Mouse (Mus musculus) MN1 (cell line): ENCODE results near the gene Sod3.

ENCODE experiments used
- DNase-seq: peaks from one replicate; pipeline ENCODE4 v3.0.0-alpha.2; 2016; ENCODE audit warnings: low spot score

Sod3 gene

DNA sequence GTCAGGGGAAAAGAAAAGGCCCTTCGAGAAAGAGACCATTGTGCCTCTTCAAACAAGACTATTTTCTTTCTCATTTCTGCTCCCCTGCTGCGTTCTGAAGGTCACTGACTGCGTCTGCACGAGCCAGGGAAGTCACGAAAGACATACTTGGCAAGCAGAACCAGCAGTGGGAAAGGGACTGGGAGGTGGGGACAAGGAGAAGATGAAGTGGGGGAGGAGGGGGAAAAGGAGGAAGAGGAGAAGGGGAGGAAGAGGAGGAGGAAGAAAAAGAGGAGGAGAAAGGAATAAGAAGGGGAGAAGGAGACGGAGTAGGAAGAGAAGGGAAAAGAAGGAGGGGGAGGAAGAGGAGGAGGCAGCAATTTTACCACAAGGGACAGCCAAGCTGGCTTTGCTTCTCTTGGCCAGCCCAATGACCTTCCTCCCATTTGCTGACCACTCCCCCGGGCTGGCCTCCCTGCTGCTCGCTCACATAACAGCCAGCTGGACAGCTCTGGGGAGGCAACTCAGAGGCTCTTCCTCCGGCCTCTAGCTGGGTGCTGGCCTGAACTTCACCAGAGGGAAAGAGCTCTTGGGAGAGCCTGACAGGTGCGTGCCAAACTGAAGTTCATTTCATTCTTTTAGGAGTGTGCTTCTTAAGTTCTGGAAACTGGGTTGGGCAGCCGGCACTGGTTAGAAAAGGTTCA lies at the start of gene Sod3:
Gene Sod3, plus strand, starts transcription at position 324 of the 683 bp plus-strand sequence.
- DNase-seq = no peak

DNA sequence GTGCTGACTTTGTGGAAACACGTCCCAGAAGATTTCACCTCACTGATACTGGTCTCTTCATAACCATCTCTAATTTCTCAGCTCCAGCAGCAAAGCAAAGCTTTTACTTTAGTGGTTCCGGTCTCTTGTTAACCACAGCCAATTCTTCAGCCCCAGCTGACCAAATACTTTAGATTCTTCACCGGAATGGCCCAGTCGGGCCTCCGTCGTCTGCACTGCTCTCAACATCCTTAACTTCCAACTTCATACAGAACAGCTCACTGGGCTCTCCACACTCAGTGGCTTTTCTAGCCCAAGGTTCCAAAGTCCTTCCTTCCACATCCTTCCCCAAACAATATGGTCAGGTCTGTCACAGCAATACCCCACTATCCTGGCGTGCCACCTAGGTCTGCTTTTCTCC lies 46.7 kb upstream of the Sod3 start:
- DNase-seq = no peak

DNA sequence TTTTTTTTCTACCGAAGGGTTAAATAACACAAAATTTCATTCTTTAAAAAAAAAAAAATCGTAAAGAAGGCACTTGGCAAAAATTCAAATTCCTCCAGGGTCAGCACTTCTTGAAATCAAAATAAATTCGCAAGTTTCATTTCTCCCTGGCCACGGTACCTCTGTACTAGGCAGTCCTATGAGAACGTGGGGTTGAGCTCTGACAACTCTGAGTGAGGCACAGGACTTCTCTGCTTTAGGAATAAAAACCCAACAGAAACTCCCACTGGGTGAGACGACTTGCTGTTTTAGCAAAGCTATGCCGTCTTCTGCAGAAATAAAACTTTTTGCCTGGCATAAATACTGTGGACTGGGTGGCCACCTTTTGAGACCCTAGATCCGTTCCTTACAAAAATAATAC lies 44.1 kb upstream of the Sod3 start:
- DNase-seq = no peak

DNA sequence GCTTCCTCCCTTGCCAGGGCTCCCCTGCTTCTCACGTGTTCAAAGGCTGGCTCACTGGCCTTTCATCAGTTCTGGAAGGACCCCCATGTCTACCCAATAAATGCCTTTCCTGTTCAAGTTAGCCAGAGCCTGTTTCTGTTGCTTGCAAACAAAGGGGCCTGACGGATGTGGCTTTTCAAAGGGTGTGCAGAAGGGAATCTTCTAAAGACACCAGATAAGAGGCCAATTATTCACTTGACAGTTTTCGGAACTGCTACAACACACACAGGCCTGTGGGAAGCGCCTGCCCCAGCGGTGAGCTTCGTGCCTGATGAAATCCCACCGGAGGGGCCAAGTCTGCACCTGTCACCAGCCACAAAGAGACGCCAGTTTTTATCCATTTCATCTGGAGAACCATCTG lies 31.5 kb upstream of the Sod3 start:
- DNase-seq = no peak

DNA sequence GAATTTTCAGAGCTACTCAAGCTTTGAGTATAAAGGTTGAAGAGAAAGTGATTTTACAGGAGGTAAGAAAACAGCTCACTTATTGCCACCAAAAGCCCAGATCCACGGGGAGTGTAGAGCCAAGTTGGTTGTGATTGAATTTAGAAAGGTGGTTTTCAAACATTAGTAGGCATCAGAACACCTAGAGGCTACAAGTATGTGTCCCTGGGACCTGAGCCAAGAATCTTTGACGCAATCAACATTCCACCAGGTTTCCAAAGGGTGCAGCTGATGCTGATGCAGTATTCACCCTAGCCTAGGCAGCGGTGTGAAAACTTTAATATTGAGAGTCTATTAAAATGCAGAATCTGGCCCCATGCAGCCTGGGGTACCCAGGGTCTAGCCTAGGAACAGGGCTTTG lies 28.0 kb upstream of the Sod3 start:
- no peak for DNase-seq

DNA sequence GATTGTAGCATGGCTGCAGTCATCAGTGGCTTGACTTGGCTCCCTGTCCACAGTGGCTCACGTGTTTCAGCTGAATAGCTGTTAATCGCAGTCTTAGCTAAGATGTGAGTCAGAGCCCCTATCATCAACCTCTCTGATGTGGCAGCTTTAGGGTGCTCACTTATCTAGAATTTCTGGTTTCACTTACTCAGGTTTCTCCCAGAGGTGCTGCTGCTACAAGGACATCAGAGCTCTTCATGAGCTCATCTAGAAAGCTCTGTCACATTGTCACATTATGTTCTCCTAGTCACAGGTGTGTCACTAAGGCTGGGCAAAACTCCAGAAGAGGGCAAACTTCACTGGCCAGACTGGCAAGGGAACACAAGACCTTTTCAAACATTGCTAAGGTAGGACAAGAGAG lies 24.5 kb upstream of the Sod3 start:
- DNase-seq = no peak

DNA sequence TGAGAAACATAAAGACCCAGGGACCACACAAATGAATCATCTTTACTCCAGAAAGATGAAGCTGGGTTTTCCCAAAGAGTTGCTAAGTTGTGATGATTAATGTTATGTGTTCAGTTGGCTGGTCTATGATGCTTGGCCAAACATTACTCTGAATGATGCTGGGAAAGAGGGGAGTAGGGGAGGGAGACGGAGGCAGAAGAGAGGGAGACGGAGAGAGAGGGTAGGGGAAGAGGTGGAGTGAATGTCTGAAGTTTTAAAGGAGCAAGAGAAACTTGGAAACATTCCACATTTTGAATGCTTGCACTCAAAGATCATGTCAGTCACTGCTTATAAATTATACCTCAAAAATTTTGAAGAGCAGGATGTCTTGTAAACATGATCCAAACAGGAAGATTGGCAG lies 16.7 kb upstream of the Sod3 start:
- no peak for DNase-seq

DNA sequence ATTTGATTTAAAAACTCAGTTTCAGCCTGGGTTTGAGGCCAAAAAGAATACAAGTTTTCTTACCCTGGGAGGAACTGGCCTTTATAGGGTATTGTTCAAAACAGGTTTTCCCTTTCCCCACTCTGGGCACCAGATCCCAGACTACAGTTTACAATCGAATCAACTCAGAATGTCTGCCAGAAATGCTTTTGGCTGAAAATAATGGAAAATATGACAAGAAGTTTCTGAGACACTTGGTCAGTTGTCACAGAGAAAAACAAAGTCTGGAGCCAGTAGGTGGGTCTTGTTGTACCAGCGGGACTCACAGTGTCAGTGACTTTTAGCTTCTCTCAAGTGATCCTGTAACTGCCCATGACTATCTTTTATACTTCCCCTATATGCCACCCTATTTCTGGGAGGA lies 13.1 kb upstream of the Sod3 start:
- DNase-seq = no peak

DNA sequence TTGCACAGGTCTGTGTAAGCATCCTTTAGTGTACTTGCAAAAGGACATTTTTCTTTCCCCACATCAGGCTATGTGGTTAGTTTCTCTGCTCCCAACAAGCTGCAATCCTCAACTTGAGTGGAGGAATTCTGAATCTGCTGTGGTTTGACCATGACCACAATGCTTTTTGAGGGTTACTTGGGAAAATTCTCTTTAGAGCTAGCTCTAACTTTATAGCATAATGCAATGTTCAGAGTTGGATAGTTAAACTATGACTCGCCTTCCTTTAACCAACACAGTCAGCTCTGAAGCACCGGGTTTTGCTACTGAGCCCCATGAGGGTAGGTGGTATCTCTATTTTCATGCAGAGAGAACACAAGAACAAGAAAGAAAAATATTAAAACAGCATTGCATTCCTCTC lies 12.0 kb upstream of the Sod3 start:
- no peak for DNase-seq

DNA sequence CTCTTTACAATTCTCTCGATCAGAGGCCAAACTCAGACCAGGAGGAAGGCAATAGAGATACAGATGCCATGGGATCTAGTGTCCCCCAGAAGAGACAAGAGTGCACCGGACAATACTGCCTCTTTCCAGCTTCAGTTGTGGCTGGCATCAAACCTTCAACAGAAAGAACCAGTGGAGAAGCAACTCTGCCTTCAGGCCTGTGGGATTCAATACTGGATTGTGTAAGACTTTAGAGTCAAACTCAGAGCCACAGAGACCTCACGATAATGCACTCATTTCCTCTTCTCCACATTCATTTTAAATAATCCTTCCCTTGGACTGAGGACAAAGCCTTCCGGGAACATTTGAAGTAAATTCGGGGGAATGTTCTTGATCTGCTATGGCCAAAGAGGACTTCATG lies 10.9 kb upstream of the Sod3 start:
- no peak for DNase-seq

DNA sequence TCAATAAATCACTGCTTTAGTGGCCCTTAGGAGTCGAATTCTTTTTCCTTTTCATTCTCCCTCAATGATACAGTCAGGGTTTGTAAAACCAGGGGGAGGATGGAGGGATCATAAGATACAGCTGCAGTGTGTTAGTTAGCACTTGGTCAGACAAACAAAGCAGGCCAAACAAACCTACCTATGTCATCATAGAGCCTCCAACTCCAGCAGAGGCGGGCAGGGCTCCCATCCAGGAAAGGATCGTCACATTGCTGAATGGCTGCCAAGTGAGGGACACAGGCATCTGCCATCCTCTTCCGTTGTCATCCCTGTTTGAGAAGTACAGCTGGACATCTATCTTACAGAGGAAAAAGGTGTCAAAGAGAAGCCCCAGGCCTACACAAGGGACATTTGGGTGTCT lies 9.2 kb upstream of the Sod3 start:
- no peak for DNase-seq

DNA sequence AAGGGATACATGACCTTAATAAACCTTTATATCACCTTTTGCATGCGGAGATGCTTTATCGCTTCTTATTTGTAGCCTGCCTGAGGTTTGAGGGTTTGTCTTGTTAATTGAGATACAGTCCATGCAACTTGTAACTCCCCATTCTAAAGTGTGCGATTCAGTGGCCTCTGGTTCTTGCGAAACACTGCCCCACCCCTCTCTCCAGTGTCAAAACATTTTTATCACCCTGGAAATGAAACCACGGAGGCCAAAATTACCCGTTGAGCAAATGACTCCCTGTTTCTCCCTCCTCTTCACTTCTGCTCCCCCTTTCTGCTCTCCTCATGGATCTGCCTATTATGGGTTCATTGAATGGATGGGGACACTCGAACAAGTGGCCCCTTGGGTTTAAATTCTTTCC lies 8.0 kb upstream of the Sod3 start:
- DNase-seq = no peak

DNA sequence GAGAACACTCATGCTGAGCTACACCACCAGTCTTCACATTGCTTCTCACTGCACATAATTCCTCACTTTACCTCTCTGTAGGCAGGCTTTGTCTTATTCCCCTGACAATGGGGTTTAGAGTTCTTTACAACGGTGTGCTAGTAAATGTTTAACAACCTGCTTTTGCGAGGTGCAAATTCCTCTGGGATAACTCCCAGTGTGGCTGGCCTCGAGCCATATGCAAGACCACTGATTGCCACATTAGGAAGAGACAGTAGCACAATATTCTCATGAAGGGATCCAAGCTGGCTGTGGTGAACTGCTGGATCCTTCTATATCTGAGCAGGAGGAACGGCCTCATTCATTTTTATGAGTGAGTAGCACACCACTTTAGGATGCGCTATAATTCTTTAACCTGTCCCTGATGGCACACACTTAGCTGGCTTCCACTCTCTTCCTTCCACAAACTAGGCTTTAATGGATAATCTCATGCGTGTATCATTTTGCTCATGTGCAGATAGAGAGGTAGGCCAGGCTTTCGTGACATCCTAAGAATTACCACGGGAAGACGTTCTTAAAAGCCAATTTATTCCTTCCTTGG lies 6.3 kb upstream of the Sod3 start:
- DNase-seq = no peak

DNA sequence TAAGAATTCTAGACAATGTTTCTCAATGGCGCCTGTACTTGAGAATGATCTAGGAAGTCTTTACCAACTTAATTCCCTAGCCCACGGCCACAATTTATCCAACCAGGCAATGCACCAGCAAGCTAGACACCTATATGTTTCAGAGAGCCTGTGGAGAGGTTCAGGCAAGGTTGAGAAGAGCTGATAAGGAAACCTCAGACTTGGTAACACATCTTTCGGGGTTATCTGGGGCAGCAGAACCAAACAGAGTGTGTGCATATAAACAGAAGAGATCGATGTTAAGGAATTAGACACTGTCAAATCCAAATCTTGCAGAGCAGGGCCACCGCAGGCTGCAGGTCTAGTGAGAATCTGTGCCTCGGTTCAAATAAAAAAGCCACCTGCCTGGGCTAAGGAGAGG lies 5.5 kb upstream of the Sod3 start:
- no peak for DNase-seq

DNA sequence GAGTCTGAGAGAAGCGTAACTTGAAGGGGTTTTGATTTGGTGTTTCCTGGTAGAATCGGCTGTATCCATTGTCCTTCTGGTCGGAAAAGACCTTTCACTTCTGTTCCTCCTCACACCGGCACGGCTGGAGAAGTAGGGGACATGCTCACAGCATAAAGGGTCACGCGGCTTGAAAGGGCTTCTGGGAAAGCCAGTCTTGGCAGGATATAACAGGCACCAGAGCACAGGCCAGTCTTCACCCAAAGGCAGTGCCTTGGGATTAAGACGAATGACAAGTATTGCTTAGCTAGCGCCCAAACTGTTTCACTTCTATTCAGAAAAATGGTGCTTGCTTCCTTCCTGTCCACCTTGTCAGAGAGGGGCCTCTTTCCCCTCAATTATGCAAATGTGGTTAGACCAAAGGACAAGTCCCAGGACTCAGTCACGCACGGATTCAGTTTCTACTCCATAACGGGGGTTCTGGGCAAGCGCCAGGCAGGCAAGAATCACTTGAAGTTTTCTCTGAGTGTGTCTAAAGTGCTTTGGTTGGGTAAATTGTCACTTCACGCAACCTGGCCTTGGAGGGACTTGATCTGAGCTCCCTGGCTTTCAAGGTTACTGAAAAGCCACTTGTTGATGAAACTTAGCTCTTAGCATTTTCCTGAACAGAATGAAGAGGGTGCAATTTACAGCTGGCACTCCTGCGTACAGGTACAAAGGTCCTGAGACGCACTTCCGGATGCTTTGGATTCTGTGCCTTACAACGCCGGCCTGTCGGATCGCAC lies 3.1 kb upstream of the Sod3 start:
- no peak for DNase-seq

DNA sequence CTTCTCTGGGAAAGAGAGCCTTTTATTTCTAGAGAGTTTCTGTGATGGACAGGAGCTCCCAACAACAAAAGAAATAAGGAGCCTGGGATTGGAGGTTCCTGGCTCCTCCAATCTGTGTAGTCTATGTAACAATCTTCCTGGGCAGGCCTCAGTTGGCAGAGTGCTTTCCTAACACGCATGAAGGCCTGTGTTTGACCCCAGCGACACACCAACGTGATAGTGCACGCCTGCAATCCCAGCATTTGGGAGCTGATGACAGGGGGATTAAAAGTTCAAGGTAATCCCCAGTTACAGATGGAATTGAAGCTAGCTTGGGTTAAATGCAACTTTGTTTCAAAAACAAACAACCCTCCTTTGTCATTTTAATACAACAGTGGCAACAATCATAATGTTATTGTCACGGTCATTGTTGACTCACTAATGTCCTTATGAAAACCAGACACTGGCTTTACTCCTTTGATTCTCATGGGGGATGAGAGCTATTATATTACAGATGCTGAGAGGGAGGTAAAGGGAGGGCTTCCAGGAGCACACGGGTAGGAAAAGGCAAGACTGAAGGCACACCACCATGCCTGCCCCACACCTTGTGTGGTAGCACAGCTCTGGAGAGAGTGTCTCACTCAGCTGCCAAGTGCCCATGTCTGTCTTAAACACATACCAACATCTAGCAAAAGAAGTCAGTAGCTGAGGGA lies 669 bp upstream of the Sod3 start:
- DNase-seq = no peak

DNA sequence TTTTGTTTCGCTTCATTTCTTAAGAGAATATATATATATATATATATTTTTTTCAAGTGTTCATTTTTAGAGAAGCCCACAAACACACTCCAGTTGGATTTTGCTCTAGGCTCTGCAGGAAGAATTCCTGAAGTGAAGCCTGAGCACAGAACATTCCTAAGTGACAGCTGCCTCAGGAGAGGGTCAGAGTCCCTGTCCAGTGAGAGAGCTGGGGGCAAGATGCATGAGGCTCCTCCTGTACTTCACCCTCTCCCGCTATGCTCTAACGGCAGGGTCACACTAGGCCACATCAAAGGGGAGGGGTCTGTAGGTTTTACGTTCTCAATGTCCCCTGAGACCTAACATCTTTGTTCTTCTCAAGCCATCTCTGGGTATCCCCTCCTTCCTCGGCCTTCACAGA lies 930 bp downstream of the Sod3 start:
- no peak for DNase-seq

DNA sequence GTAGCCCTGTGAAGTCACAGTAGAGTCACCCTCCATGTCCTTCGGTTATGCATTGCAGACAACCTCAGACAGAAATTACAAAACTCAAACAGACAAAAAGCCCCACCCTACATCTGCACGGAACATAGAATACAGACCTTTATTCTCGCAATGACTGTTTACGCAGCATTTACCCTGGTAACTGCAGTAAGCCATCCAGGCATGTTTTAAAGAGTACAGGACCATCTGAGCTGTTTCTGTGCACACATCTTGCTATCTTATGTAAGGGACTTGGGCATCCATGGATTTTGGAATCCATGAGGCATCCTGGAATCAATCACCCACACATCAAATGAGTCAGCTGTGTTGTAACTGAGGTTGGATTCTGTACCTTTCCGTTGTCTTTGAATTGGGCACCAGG lies 2.3 kb downstream of the Sod3 start:
- no peak for DNase-seq

DNA sequence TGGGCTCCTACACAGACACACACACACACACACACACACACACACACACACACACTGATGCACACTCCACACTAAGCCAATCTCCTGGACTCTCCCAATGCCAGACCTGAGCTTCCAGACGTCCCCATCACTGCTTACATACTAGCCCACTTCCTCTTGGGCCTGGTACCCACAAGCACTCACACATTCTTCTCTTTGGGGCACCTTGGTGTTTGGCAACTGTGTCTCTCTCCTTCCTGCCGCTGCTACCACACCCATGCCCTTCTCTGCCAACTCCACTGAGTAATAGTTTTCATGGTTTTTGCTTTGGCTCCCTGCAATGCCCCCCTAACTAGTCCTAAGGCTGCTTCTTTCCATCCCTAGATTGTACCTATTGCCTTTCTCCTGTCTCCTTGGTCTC lies 3.1 kb downstream of the Sod3 start:
- no peak for DNase-seq

DNA sequence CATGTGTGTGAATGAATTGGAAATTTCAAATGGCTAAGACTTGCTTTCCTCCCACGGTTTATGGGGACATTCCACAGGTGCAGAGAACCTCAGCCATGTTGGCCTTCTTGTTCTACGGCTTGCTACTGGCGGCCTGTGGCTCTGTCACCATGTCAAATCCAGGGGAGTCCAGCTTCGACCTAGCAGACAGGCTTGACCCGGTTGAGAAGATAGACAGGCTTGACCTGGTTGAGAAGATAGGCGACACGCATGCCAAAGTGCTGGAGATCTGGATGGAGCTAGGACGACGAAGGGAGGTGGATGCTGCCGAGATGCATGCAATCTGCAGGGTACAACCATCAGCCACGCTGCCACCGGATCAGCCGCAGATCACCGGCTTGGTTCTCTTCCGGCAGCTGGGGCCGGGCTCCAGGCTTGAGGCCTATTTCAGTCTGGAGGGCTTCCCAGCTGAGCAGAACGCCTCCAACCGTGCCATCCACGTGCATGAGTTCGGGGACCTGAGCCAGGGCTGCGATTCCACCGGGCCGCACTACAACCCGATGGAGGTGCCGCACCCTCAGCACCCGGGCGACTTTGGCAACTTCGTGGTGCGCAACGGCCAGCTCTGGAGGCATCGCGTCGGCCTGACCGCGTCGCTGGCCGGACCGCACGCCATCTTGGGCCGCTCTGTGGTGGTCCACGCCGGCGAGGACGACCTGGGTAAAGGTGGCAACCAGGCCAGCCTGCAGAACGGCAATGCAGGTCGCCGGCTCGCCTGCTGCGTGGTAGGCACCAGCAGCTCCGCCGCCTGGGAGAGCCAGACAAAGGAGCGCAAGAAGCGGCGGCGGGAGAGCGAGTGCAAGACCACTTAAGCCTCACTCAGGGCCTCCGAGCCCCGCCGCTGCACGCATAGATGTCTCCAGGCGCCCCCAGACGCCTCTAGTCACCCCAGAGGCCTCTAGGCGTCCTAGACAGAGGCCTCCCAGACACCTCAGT lies 4.6 kb downstream of the Sod3 start:
- DNase-seq = no peak

DNA sequence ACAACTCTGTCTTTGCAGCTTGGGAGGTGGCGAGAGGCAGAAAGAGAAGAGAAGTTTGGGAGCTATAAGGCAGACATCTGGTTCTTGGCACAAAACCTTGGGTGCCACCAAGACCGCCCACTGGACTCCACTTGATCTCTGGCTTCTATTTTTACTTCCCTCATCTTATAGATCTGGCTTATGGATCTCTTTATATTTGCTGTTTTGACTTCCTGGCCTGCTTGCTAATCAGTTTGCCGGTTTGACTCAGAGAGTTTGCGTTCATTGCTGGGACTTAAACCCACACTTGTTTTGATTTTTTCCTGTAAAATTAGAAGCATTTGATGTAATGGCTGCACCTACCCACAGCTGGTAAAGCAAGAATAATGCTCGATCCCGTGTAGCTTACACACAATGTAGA lies 7.3 kb downstream of the Sod3 start:
- DNase-seq = no peak

DNA sequence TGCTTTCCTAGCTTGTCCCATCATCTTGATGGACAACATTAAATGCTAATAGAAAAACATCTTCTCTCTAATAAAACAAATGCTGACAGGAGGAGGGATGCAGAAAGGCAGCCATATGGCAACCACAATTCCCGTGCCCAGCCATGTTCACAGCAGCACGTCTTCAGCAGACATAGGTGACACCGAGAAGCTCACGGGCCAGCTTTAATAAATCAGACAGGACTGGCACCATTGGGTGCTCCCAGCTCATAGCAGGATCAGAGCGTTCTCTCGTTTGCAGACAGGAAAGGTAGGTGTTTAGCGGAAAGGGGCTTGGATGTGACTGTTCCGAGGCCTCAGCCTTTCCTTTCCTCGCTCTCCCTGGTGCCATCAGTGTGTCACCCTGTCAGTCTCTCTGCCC lies 12.3 kb downstream of the Sod3 start:
- no peak for DNase-seq
